Mouse (Mus musculus) thymus, adult 2 months (tissue): Measurements from ENCODE around the gene Tstd2. TPM values are rescaled to one million over a fixed set of nuclear protein-coding genes. Genes with fewer than 3 reads are reported as not detected.

Source experiments
- DNase-seq: peaks from one replicate; pipeline ENCODE4 v3.0.0; 2021
- H3K27ac ChIP-seq: fragments of 200-500 bp; 2 replicates; pipeline ENCODE4 v1.5.1; 2012; ENCODE audit warnings: low read length, control low read depth; ENCODE audit not compliant: control insufficient read depth, insufficient read depth
- H3K27me3 ChIP-seq: fragments of 200-500 bp; 2 replicates; pipeline ENCODE4 v1.6.1; 2012; ENCODE audit warnings: mild to moderate bottlenecking, low read length, moderate library complexity, mixed read lengths; ENCODE audit not compliant: control insufficient read depth, insufficient read depth
- H3K36me3 ChIP-seq: fragments of 200-500 bp; 2 replicates; pipeline ENCODE4 v1.6.1; 2012; ENCODE audit warnings: mild to moderate bottlenecking, low read length, moderate library complexity; ENCODE audit not compliant: control insufficient read depth, insufficient read depth
- H3K4me1 ChIP-seq: fragments of 200-500 bp; replicated peaks from 2 replicates; pipeline ENCODE4 v1.6.1; 2012; ENCODE audit warnings: low read length; ENCODE audit not compliant: control insufficient read depth, insufficient read depth
- H3K4me3 ChIP-seq: fragments of 200-500 bp; 2 replicates; pipeline ENCODE4 v1.5.1; 2012; ENCODE audit warnings: mild to moderate bottlenecking, low read length, control low read depth, moderate library complexity; ENCODE audit not compliant: control insufficient read depth, insufficient read depth
- CTCF ChIP-seq: fragments of 200-500 bp; IDR thresholded peaks from 2 replicates; pipeline ENCODE4 v1.5.1; 2012; ENCODE audit warnings: mild to moderate bottlenecking, control low read depth, low read length, moderate library complexity, borderline replicate concordance; ENCODE audit not compliant: control insufficient read depth, poor library complexity, insufficient read depth; ENCODE audit errors: extremely low read depth
- POLR2A ChIP-seq: fragments of 200-500 bp; IDR thresholded peaks from 2 replicates; pipeline ENCODE4 v1.6.1; 2012; ENCODE audit warnings: mild to moderate bottlenecking, low read length, control low read depth, moderate library complexity; ENCODE audit not compliant: control insufficient read depth, poor library complexity, insufficient read depth; ENCODE audit errors: extremely low read depth
- WGBS: fragments of 180-500 bp; shearing (Covaris S2); methylation state at CpG from one replicate; pipeline ENCODE4 v1.1.7; 2018; 5-methylcytosine and 5-hydroxymethylcytosine counted together
- polyA plus RNA-seq: library from polyadenylated mRNA; depleted of rRNA; stranded (reverse); fragments of >200 nt; gene quantifications from 2 replicates; pipeline ENCODE4 v1.2.3, GENCODE M21; 2012

Tstd2 gene
- polyA plus RNA-seq, 1 experiment = 20.3 TPM

- TF ChIP-seq CTCF = no peak
- no peak for TF ChIP-seq POLR2A
- 98% methylated on average over 6 of the region's 6 CpGs for WGBS
- Histone ChIP-seq H3K4me1 (no peaks in the 10 kb centered on the region), H3K27me3 (no peaks in the 10 kb centered on the region), H3K4me3 (no peak overlapping the region), H3K36me3 (peaks cover 48% of the 10 kb centered on the region), H3K27ac (no peak overlapping the region)
- DNase-seq = no peak
These were observed 15.1 kb downstream of the Tstd2 start for GRCm38 (mm10) chr4:46123358-46123757.

- H3K4me3 ChIP-seq = no peak overlapping the region
- WGBS = 87% methylated on average over 3 of the region's 3 CpGs
- no peaks in the 10 kb centered on the region for H3K4me1 ChIP-seq
- peaks cover 70% of the 10 kb centered on the region for H3K36me3 ChIP-seq
- DNase-seq = no peak
- no peak overlapping the region for H3K27ac ChIP-seq
- TF ChIP-seq POLR2A (no peak), CTCF (no peak)
- H3K27me3 ChIP-seq = no peaks in the 10 kb centered on the region
These were observed 17.7 kb downstream of the Tstd2 start for GRCm38 (mm10) chr4:46120767-46121166.

- 97% methylated on average over 14 of the region's 14 CpGs for WGBS
- Histone ChIP-seq H3K27ac (no peak overlapping the region), H3K4me3 (no peak overlapping the region), H3K27me3 (no peaks in the 10 kb centered on the region), H3K36me3 (peaks cover 71% of the 10 kb centered on the region), H3K4me1 (no peaks in the 10 kb centered on the region)
- DNase-seq = no peak
- TF ChIP-seq POLR2A (no peak), CTCF (no peak)
These were observed 18.9 kb downstream of the Tstd2 start for GRCm38 (mm10) chr4:46119514-46120094.

- no peak overlapping the region for H3K27ac ChIP-seq
- WGBS = 98% methylated on average over 4 of the region's 4 CpGs
- no peaks in the 10 kb centered on the region for H3K4me1 ChIP-seq
- no peak overlapping the region for H3K4me3 ChIP-seq
- H3K27me3 ChIP-seq = no peaks in the 10 kb centered on the region
- no peak for TF ChIP-seq CTCF
- TF ChIP-seq POLR2A = no peak
- H3K36me3 ChIP-seq = peaks cover 55% of the 10 kb centered on the region
- no peak for DNase-seq
These were observed 21.0 kb downstream of the Tstd2 start for GRCm38 (mm10) chr4:46117536-46117935.

GRCm38 (mm10) chr4:46116544-46117175 lies 21.8 kb downstream of the Tstd2 start:
- Histone ChIP-seq H3K27me3 (no peaks in the 10 kb centered on the region), H3K4me1 (no peaks in the 10 kb centered on the region), H3K36me3 (peaks cover 48% of the 10 kb centered on the region), H3K27ac (no peak overlapping the region), H3K4me3 (no peak overlapping the region)
- WGBS = 95% methylated on average over 10 of the region's 10 CpGs
- TF ChIP-seq POLR2A = no peak
- TF ChIP-seq CTCF = no peak
- DNase-seq = no peak

- no peak overlapping the region for H3K4me3 ChIP-seq
- no peak overlapping the region for H3K27ac ChIP-seq
- TF ChIP-seq POLR2A (no peak), CTCF (no peak)
- H3K4me1 ChIP-seq = no peaks in the 10 kb centered on the region
- H3K27me3 ChIP-seq = no peaks in the 10 kb centered on the region
- H3K36me3 ChIP-seq = peaks cover 46% of the 10 kb centered on the region
- no peak for DNase-seq
- WGBS = 94% methylated on average over 1 of the region's 1 CpGs
These were observed 23.2 kb downstream of the Tstd2 start for GRCm38 (mm10) chr4:46115308-46115707.
